Mouse (Mus musculus): ENCODE data around the gene Hoxb6.

Hoxb6 gene

GRCm38 (mm10) chr11:96285771-96286738 lies 6.2 kb upstream of the Hoxb6 start, which contains the start of gene Hoxb7:
Gene Hoxb7, plus strand, starts transcription at chr11:96286623.
- DNase-seq = peak; percentile 83

- no peak for DNase-seq
These were observed 5.4 kb upstream of the Hoxb6 start for GRCm38 (mm10) chr11:96286739-96287385.

- DNase-seq = no peak
These were observed 4.9 kb upstream of the Hoxb6 start for GRCm38 (mm10) chr11:96287411-96287810.

- DNase-seq = no peak
These were observed 3.6 kb upstream of the Hoxb6 start for GRCm38 (mm10) chr11:96288455-96289221.

GRCm38 (mm10) chr11:96289293-96289692 lies 3.0 kb upstream of the Hoxb6 start:
- DNase-seq = no peak

GRCm38 (mm10) chr11:96289837-96290236 lies 2.4 kb upstream of the Hoxb6 start:
- DNase-seq = no peak

GRCm38 (mm10) chr11:96290705-96291355 lies 1.4 kb upstream of the Hoxb6 start:
- DNase-seq = no peak

- DNase-seq = no peak
These were observed 457 bp downstream of the Hoxb6 start for GRCm38 (mm10) chr11:96292565-96293301.

GRCm38 (mm10) chr11:96293302-96293921 lies 1.1 kb downstream of the Hoxb6 start:
- DNase-seq = no peak

- DNase-seq = peak; percentile 91
These were observed 2.2 kb downstream of the Hoxb6 start for GRCm38 (mm10) chr11:96294245-96295091.

GRCm38 (mm10) chr11:96295092-96295835 lies 3.0 kb downstream of the Hoxb6 start:
- no peak for DNase-seq

GRCm38 (mm10) chr11:96296997-96297396 lies 4.7 kb downstream of the Hoxb6 start:
- no peak for DNase-seq

GRCm38 (mm10) chr11:96297428-96297827 lies 5.2 kb downstream of the Hoxb6 start:
- DNase-seq = no peak

- no peak for DNase-seq
These were observed 5.8 kb downstream of the Hoxb6 start for GRCm38 (mm10) chr11:96297968-96298635.

- no peak for DNase-seq
These were observed 6.8 kb downstream of the Hoxb6 start for GRCm38 (mm10) chr11:96298895-96299667.

GRCm38 (mm10) chr11:96299781-96300180 lies 7.5 kb downstream of the Hoxb6 start:
- DNase-seq = no peak

- peak; percentile 72 for DNase-seq
These were observed 8.2 kb downstream of the Hoxb6 start for GRCm38 (mm10) chr11:96300354-96301063.

GRCm38 (mm10) chr11:96301064-96301431 lies 8.8 kb downstream of the Hoxb6 start:
- no peak for DNase-seq
